Mouse (Mus musculus) right cerebral cortex, postnatal 25 days (tissue): ENCODE measurements around the gene Fthl17b.
"Not testable (repeated sequence)": the region's sequence is repeated elsewhere in the genome, so short reads cannot be mapped to it uniquely, and the experiment has no call there.

ENCODE experiments used
- DNase-seq: peaks from one replicate; pipeline ENCODE4 v3.0.0; 2022

The Fthl17b gene

DNA sequence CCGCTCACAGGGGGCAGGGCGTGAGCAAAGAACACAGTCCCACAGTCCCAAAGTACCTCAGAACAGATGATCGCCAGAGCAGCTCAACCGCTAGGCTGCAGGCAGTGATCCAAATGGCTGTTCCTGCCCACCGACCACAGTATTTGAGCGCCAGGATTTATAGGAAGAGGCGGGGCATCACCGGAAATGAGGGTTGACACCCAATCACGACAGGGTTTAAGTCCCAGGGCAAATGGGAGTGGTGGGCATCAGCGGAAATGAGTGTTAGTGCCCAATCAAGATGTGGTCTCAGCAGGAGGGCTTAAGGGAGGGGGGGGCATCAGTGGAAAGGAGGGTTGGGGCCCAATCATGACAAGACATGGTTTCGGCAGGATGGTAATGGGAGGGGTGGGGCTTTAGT lies at the start of gene Fthl17b:
TSS of gene Fthl17b (minus strand) at position 101 of the 400 bp plus-strand sequence.
- not testable (repeated sequence) for DNase-seq

GRCm38 (mm10) chrX:8986655-8987054 lies 23.9 kb upstream of the Fthl17b start, which contains the start of gene Fthl17d:
Gene Fthl17d (minus strand): TSS chrX:8986755.
- not testable (repeated sequence) for DNase-seq

GRCm38 (mm10) chrX:8976459-8976858 lies 13.7 kb upstream of the Fthl17b start, which contains the start of gene Fthl17c:
Gene Fthl17c (minus strand): TSS chrX:8976559.
- not testable (repeated sequence) for DNase-seq

- DNase-seq: not testable (repeated sequence)
These were observed 1.8 kb upstream of the Fthl17b start for GRCm38 (mm10) chrX:8964618-8965017.

DNA sequence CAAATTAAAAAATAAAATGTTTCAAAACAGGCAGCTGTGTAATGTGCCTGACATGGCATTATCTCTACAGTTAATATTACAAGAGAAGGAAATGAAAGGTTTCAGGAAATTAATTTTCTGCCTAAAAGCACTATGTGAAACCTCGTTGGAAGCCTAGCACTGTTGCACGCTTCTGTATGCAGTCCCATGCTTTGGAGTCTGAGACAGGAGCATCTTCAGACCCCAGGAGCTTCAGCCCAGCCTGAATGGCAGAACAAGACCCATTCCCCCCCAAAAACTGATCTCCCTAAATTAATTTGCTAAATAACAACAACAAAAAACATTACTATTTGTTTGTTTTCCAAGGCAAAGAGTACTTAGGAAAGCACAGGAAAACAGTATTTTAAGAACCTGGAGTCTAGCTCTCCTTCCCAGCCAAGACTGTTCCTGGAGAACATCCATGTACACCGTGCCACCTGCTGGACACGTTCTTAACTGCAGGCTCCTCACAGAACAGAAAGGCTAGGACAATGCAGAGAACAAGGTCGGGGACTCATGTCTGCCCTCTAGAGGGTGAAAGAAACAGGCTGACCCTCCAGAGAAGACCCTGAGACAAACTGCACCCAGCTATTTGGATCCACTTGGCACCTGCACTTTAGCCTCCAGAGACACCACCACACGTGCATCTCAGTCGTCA lies 14.5 kb downstream of the Fthl17b start:
- DNase-seq: peak; percentile 78

DNA sequence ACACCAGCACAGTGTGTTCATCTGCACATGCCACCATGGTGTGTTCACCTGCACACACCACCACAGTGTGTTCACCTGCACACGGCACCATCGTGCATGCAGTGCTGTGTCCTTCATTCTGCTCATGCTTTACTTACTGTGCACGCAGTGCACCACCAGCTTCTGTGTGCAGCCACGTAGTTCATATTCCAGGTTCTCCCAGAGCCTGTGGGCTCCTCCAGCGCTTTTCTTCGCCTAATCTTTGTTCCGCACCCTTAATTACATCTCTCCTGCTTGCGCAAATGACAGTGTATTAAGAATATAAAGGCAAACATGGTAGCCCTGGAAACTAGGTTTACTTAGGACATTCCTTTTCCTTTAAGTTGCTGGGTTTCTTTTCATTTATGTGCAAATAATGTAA lies 18.7 kb downstream of the Fthl17b start:
- no peak for DNase-seq

DNA sequence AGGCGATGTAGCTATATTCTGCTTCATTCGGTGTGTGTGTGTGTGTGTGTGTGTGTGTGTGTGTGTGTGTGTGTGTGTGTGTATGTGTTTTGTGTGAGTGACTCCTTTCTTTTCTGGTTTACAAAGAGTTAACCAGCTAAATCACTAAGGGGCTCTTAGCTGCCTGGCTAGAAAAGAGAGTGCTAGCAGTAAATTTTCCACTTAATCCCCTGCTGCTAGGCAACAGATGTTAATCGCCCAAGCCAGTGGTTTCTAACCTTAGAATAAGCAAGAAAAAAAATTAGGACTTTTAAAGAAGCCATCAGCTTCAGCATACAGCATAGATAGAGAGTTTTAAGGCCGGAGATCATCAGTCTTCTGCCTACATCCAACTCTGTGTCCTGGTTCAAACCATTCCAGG lies 35.5 kb downstream of the Fthl17b start:
- no peak for DNase-seq

DNA sequence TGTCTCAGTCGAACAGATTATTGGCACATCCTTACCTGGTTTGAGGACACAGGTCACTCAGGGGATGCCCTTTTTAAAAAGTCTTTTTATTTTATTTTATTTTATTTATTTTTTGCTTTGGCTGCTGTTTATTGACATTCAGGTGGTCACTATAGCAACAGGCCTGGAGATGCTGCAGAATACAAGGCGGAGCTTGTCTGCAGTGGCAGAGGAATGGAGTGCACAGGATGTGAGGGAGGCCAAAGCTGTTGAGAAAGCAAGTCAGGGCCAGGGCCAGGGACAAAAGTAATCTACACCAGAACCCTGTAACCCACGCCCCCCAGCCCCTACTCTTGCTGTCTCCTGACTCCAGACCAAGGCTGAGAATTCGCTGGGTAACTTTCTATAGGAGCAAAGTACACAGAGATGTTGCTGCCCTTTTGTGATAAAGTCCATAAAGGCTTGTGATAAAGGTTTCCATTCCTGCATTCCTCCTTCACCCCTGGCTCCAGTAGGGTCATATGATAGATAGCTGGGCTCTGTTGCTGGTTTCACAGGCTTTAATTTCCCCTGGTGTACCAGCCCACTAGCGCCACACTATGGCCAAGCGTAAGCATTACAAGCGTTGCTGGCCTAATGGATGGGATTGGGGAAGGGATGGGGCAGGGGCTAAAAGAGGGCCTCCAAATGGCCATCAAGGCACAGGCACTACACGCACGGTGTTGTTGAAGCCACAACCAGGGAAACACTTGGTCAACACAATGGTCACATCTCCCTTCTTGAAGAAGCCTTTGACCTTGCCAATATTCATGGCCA lies 40.8 kb downstream of the Fthl17b start:
- no peak for DNase-seq

DNA sequence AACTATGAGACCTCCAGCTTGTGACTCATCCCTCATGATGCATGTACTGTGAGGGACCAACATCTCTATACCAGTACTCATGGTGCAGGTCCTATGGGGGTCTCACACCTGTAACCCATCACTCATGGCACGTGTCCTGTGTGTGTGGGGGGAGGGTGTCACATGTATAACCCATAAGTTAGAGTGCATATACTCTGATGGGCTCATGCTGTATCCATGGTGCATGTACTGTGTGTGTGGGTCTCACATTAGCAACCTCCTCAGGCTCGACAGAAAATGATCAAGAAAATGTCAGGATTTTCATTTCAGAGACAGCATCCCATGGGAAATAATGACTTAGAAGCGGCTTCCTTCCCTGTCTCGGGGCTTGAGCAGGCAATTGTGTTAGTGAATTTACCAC lies 41.7 kb downstream of the Fthl17b start:
- no peak for DNase-seq
